Mouse (Mus musculus): ENCODE measurements around the gene Rhox13. TPM values are rescaled to one million over a fixed set of nuclear protein-coding genes. Genes with fewer than 3 reads are reported as not detected.

Gene Rhox13
- polyA plus RNA-seq, 1 experiment from 2014 or later: not detected

Other genes starting within 250 kb of the Rhox13 start
- gene Rhox8, start 242.3 kb upstream of the Rhox13 start, polyA plus RNA-seq (2015; fragmentation: Nextera tagmentation; extraction: Ambion mirVana): not detected in 2 replicates
- gene Rhox7b, start 224.0 kb upstream of the Rhox13 start, polyA plus RNA-seq (2015; fragmentation: Nextera tagmentation; extraction: Ambion mirVana): not detected in 2 replicates
- gene Rhox9, start 219.4 kb upstream of the Rhox13 start, polyA plus RNA-seq (2015; fragmentation: Nextera tagmentation; extraction: Ambion mirVana): not detected in 2 replicates
- not detected in 2 replicates for gene Btg1-ps1, start 102.4 kb upstream of the Rhox13 start, polyA plus RNA-seq (2015; fragmentation: Nextera tagmentation; extraction: Ambion mirVana)
- gene Btg1-ps2, start 78.1 kb upstream of the Rhox13 start, polyA plus RNA-seq (2015; fragmentation: Nextera tagmentation; extraction: Ambion mirVana): not detected in 2 replicates
- not detected in 2 replicates for gene Rhox10, start 54.7 kb upstream of the Rhox13 start, polyA plus RNA-seq (2015; fragmentation: Nextera tagmentation; extraction: Ambion mirVana)
- not detected in 2 replicates for gene Rhox11, start 36.1 kb upstream of the Rhox13 start, polyA plus RNA-seq (2015; fragmentation: Nextera tagmentation; extraction: Ambion mirVana)
- not detected in 2 replicates for gene Rhox12, start 10.3 kb upstream of the Rhox13 start, polyA plus RNA-seq (2015; fragmentation: Nextera tagmentation; extraction: Ambion mirVana)
- gene Zbtb33, start 68.6 kb downstream of the Rhox13 start, polyA plus RNA-seq (2015; fragmentation: Nextera tagmentation; extraction: Ambion mirVana): 3.4 and 4.2 TPM in 2 replicates
- gene Tmem255a, start 131.2 kb downstream of the Rhox13 start, polyA plus RNA-seq (2015; fragmentation: Nextera tagmentation; extraction: Ambion mirVana): 27.3 and 29.4 TPM in 2 replicates
- 0.57 and 0.75 TPM in 2 replicates for gene Atp1b4, start 195.0 kb downstream of the Rhox13 start, polyA plus RNA-seq (2015; fragmentation: Nextera tagmentation; extraction: Ambion mirVana)

All from kidney, embryonic 16.5 days (tissue).